Mouse (Mus musculus) kidney, postnatal 10 days (tissue): ENCODE measurements around the gene Tm4sf20.

Experiments
- DNase-seq: peaks from one replicate; pipeline ENCODE4 v3.0.0; 2021; ENCODE audit warnings: mixed read lengths

The Tm4sf20 gene

DNA sequence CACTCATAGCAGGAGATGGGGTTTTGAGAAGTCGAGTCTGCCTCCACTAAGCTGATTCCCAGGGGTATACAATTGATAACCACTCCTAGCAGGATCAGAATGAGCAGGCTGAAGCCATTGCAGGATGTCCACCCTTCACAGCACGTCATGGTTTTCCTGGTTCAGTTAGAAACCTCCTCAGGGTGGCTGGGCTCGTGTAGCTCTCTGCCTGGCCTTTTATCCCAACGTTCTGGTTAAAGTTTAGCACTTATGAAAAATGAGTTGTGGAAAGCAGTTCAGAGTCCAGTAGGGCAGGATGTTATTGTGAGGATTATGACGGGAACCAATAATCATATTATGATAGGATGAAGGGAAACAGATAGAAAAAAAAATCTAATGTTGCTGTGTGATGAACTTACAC lies at the start of gene Tm4sf20:
Gene Tm4sf20 (minus strand): TSS at position 193 of the 400 bp plus-strand sequence.
- no peak for DNase-seq

DNA sequence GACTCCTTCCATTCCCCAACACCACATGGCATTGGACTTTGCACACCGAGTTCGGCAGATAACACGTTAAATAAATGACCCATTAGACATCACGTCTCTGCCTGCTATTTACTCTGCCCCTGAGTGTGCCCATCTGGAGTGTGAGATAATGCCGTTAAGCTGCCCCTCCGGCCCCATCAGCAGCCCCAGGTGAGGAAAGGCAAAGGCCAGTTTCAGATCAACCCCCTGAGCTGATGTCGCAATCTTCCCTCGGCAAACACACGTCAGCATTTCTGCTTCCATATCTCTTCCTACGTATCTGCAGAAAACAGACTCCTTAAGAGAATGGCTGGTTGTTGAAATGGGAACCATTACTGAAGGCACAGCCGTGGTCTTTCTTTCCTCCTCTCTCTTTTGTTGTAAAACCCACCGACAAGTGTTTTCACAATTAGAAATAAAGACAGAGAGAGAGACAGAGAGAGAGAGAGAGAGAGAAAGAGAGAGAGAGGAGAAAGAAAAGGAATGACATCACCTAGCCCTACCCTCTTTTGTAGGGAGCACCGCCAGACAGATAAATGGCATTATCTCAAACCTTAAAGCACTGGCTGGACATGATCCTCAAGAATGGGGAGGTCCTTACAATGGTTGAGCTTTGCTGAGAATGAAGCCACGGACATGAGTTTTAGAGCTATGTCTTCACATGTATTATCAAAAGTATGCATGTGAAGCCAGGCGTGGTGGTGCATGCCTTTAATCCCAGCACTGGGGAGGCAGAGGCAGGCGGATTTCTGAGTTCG lies 47.9 kb upstream of the Tm4sf20 start:
- no peak for DNase-seq

GRCm38 (mm10) chr1:82811766-82812165 lies 43.5 kb upstream of the Tm4sf20 start:
- peak; percentile 26 for DNase-seq

GRCm38 (mm10) chr1:82808564-82808963 lies 40.3 kb upstream of the Tm4sf20 start:
- DNase-seq, result no peak

DNA sequence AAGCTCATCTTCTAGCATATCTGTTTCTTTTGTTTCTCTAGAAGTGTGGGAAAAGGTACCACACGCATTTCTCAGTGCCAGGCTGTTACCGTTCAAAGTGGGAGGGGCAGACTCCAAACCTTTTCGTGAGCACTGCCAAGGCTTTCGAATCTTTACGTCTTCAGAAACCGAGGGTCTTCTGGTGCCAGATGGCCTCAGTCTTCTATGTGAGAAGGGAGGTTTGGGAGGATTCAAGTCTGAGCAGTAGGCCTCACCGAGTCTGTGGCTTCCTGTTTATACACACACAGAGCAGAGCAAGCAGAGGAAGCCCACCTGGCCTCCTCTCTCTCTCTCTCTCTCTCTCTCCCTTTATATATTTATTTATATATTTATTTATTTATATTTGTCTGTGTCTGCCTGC lies 38.9 kb upstream of the Tm4sf20 start:
- no peak for DNase-seq

DNA sequence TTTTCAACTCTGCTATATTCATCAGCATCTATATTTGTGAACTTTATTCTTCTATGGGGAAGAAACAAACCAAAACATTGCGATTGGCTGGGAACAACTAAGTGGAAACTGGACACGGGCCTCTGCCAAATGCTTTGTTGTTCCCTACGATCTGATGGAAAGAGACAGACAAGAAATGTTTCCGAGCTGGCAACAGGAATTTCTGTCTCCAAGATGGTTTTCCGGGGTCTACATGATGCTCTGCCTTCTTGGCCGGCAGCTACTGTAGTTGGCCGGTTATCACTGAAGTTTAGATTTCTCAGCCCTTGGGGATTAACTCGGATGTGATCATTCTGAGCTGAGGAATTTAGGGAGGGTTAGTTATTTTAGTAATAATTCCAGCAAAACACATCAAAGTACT lies 38.1 kb upstream of the Tm4sf20 start:
- peak; percentile 29 for DNase-seq

DNA sequence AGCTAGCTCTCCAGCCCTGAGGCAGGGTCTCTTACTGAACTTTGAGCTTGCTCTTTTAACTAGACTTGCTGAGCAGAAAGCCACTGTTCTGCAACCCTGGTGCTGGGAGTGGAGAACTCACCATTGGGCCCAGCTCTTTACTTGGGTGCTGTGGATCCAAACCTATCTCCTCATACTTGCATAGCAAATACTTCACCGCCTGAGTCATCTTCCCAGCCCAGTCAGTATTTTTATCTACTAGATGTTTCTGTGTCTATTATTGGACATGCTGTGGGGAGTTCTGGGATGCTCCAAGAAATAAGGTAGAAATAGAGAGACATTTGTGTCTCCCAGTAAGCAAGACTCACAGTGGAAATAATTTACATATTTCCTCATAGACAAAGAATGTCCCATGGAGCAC lies 35.8 kb upstream of the Tm4sf20 start:
- no peak for DNase-seq

DNA sequence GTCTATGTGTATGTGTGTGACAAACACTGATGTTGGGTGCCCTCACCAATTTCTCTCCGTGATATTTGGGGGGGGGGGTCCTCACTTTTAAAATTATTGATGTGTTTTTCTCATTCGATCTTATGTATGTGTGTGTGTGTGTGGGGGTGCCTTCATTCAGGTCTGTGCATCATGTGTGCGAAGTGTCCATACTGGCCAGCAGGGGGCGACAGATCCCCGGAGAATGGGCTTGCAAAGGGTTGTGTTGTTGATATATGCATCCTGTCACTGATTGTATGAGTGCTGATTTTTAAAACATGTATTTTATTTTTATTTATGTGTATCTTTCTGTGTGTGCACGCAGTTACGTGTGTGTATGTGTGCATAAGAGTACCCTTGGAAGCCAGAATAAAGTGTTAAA lies 35.3 kb upstream of the Tm4sf20 start:
- peak; percentile 18 for DNase-seq

DNA sequence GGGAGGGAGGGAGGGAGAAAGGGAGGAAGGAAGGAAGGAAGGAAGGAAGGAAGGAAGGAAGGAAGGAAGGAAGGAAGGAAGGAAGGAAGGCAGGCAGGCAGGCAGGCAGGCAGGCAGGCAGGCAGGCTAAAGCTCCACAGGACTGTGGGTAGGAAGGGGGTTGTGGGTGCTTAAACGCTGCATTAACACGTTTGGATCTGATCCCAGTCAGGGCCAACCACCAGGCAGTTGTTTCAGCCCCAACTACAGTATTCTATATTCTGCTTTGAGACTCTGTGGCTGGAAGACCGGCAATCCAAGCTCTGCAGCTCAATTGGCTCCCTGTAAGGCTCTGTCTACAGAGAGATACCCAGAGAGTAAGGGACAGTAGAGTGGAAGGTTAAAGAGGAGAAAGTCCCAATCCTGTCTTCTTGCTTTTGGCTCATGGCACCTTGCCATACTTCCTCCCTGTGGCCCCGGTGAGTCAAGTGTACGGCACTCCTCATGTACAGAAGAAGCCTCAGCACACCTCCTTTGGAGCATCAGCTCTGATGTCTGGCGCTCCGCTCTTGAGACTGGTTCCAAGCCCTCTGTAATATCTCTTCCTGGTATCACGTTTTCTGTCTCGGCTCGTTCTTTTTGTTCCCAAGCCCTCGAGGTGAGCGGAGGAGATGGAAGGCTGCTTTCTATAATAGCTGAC lies 33.0 kb upstream of the Tm4sf20 start:
- no peak for DNase-seq

GRCm38 (mm10) chr1:82798922-82799321 lies 30.7 kb upstream of the Tm4sf20 start:
- DNase-seq, result no peak

DNA sequence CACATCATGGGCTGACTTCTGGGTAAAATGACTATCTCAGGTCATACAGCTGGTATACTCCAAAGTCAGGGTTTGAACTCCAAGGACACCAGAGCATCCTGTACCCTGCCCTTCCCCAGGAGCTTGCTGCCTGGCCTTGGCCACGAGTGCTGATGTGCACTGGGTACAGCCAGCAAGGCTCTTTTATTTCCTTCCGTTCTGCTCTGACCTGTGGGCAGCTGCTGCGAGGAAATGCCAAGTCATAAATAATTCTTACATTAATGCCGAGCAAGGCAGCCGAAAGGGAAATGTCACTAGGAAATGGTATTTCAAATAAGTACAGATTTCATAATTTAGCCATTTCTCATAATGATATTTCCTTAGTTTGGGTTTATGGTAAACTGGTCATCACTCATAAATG lies 30.0 kb upstream of the Tm4sf20 start:
- DNase-seq, result peak; percentile 42

DNA sequence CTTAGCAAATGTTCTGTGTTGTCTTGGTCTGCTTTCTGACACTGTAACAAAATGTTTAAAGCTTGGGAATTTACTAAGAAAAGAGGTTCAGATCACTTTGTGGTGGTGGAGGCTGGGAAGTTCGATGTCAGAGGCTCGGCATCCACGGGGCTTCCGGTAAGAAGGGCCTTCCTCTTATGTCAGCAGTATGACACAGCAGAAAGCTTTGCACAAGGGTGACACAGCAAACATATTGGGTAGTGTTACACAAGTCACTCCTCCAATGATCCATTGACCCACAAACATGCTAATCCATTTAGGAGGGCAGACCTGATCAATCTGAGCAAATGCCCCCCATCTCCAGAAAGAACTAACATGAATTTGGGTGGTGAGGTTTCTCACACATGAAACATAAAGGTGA lies 28.8 kb upstream of the Tm4sf20 start:
- DNase-seq, result no peak

DNA sequence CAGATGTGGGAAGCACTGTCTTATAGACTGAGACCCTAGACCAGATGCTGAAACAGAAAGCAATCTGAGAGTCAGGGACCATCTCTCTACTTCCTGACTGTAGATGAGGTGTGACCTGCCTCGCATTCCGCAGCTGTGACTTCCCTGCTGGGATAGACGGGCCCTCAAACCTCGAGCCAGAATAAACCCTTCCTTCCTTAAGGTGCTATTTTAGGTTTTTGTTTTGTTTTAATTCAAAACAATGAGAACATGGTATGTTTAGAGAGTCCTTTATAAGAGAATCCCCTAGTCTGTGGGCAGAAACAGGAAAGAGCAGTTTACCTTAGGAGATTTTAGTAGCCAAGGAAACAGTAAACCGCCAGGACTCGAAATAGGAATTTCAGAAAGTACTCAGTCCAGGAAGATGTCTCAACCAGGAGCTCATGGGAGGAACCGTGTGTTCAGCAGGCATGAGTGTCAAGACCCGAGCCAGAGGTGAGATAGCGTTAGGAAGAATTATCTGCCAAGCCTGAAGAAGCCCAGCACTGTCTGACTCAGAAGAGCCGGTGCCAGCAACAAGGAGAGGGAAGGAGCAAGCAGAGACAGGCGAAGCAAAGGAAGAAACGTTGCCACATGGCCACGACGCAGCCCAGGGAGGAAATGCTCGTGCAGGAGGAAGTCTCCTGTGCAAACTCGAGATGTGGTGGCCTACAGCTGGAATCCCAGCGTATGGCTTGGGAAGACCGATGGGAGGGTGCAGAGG lies 27.6 kb upstream of the Tm4sf20 start:
- DNase-seq, result peak; percentile 24

DNA sequence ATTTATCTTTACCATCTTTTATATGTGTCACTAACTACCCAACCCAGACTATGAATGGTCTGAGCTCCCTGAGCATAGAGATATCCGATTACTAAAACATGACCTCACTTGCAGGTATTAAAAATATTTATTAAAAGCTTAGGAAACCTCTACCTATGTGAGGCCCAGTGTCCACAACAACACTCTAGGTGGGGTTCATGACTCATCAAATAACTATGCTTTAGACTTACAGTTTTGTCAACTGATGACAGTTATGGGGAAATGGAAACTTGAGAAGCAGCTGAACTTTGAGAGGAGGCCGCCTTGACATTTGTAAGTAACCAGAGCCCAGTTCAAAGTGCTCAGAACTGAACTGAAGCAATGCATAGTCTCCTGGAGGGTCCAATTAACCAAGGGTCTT lies 26.9 kb upstream of the Tm4sf20 start:
- DNase-seq, result no peak

- no peak for DNase-seq
These were observed 25.7 kb upstream of the Tm4sf20 start for GRCm38 (mm10) chr1:82793986-82794385.

- no peak for DNase-seq
These were observed 24.8 kb upstream of the Tm4sf20 start for GRCm38 (mm10) chr1:82793110-82793509.

- no peak for DNase-seq
These were observed 24.0 kb upstream of the Tm4sf20 start for GRCm38 (mm10) chr1:82792238-82792637.

- no peak for DNase-seq
These were observed 22.8 kb upstream of the Tm4sf20 start for GRCm38 (mm10) chr1:82791105-82791504.

DNA sequence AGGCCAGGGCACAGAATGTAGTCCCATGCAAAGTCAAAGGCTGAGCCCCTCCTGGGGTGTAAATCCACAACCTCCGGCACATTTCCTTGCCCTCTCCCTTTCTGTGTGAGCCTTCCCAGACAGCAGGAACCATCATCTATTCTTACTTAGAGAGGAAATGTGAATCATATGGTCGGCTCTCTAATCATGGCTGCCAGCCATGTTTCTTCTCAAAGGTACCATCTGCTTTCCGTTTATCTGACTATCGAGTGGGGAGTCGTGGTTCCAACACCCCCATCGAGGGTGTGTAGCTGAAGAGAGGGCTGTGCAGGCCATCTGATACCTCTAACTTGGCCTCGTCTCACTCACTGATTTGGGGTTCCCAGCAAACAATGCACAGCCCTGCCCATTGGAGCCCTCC lies 19.8 kb upstream of the Tm4sf20 start:
- DNase-seq, result no peak

DNA sequence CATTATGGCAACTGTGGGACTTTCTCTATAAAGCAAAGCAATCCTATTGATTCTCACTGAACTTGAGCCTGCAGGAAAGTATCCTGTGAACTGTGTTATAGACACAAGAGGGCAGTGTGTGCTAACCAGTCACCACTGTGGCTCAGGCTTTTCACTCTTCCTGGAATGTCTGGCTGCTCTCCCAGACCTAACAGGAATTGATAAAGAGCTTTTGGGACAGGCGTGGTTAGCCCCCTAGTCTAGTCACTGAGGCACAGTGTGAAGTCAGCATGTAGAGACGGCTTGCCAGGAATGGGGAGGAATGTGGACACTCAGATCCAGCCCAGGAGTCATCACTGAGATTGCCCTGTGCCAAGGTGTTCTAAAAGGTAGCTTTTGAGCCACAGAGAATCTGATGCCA lies 19.2 kb upstream of the Tm4sf20 start:
- DNase-seq, result peak; percentile 80

DNA sequence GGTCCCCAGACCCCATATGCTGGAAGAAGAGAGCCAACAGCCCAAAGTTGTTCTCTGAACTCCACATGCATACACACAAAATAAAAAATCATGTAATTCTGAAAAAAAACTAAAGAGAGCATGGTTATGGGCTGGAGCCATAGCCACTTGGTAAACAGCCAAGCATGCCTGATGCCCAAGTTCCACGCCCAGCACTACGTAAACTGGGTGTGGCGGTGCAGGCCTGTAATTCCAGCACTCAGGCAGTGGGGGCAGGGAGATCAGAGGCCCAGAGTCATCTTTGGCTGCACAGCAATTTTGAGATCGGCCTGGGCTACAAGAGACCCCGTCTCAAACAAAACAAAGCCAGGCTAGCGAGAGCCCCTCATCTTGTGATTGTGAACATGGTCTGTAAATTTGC lies 17.3 kb upstream of the Tm4sf20 start:
- DNase-seq, result peak; percentile 17

DNA sequence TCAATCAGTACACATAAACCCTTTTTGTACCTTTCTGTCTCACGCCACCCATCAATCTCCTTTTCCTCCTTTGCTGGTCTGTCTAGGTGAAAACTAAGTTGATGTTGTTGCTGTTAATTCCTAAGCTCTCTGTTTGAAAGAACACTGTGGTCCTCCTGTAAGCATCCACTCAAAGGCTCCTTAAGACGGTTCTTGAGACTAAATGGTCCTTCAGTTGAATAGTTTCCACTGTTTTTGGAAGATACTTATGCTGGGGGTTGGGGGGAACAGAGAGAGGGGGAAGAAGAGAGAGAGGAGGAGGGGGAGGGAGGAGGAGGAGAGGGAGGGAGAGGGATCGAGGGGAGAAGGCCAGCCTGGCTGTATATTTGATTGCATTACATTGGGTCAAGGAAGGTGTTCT lies 15.3 kb upstream of the Tm4sf20 start:
- no peak for DNase-seq

GRCm38 (mm10) chr1:82779388-82779966 lies 11.2 kb upstream of the Tm4sf20 start:
- no peak for DNase-seq
